Mouse (Mus musculus) embryo, embryonic 10.5 days (tissue): ENCODE measurements around the gene Irx2.
A peak's percentile ranks its signal among the peaks of the same experiment; 100 is the strongest.

ENCODE experiments used
- DNase-seq: peaks from one replicate; pipeline ENCODE4 v3.0.0-alpha.2; 2015; ENCODE audit warnings: low spot score

Gene Irx2

DNA sequence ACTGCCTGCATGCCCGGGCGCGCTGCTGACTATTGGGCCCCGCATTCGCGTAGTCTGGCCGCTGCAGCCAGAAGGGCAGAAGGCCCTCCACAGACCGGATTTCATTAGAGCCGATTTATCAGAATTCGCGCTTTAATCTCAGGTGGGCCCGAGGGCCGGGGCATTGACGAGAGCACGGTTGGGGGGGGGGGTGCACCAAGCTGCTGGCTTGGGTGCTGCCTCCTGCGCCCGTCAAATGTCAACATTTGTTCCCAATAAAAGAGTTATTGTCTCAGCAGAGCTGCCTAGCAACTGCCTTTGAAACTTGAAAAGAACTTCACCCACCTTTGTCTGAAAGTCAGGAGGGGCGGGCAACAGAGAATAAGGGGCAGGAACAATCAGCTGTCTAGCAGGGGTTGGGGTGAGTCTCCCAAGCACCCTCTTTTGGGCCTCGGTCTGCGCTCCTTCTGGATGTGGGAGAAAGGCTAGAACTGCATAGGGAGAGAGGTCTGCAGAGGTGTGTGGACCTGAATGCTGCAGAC lies 7.8 kb downstream of the Irx2 start:
- peak; percentile 66 for DNase-seq

- peak; percentile 50 for DNase-seq
Observed at GRCm38 (mm10) chr13:72637536-72637935, 8.9 kb downstream of the Irx2 start.

DNA sequence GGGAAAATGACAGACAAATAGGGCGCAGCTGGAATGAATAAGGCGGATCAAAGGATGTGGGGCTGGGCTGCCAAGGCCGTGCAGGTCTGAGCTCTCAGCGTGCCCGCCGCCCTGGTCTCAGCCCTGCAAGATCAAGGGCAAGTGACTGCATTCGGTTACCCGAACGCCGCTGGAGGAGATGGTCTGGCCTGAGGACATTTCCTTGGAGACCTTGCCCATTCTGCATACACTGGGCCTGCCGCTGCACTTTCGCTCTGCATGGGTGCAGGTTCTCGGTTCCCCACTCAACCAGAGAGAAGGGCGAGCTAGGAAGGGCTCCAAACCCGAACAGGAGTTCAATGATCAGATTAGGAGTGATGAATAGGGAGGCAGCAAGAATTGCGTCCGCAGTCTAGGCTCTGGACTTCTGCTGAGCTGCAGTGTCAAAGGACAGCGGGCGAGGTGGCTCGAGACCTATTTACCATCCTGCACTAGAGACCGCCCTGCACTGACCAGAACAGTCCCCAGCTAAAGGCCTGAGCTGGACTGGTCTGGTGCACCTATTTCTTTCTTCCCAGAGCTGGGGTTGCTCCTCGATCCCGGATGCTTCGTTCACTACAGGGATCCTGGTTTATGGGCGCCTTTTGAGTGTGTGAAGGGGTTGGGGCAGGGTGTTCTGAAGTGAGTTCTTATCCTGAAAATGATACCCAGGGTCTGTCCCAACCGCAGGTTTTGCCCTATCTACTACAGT lies 9.9 kb downstream of the Irx2 start:
- DNase-seq, result peak; percentile 61

- DNase-seq, result peak; percentile 59
Observed at GRCm38 (mm10) chr13:72639441-72640130, 11.0 kb downstream of the Irx2 start.

DNA sequence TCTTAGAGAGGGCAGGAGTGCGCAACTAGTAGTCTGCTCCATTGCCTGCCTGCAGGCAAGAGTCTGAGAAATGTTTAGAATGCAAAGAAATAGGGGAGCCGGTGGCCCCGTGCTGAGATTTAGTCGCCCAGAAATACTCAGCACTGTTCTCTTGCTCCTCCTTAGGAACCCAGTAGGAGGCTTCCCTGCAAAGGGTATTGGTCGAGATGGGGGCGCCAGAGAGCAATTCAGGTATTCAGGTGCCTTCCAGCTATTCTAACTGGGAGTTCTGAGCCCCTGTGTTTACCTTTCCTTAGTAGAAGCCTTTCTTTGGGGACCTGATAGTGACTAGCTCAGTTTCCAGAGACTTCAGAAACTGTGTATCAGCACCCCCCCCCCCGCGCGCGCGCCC lies 11.5 kb downstream of the Irx2 start:
- peak; percentile 74 for DNase-seq

- DNase-seq, result no peak
Observed at GRCm38 (mm10) chr13:72656447-72656846, 27.8 kb downstream of the Irx2 start.

GRCm38 (mm10) chr13:72675826-72676225 lies 47.2 kb downstream of the Irx2 start:
- no peak for DNase-seq
